Mouse (Mus musculus): ENCODE results near the gene Syne1.

DNA sequence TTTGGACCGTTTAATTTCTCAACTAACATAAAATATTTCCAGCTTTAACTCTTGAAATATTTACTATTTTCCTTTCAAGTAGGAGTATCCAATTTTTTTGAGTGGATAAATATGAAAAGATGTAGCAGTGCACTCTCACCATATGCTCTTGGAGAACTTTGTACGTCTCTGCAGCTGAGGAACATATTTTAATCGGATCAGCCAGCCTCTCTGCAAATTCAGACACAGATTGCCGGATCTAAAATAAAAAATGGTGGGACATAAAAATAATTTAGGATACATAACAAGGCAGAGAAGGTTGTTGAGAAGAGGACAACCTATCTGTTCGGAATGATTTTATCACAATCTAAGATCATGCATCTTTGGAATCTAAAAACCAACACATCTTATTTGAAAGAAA, 218.5 kb downstream of the Syne1 start:
- no peak for TF ChIP-seq CTCF (IDR thresholded peaks at IDR 0.05; ENCODE audit: low read depth, low read length)
- TF ChIP-seq POLR2A (IDR thresholded peaks at IDR 0.05; ENCODE audit: extremely low read depth, insufficient read depth, low read length): no peak

Data from liver, adult 2 months (tissue).